Mouse (Mus musculus) gastrocnemius, postnatal 25 days (tissue): Measurements from ENCODE around the gene Cdk14. TPM values are rescaled to one million over a fixed set of nuclear protein-coding genes. Genes with fewer than 3 reads are reported as not detected.

ENCODE experiments used
- DNase-seq: peaks from one replicate; pipeline ENCODE4 v3.0.0; 2022
- total RNA-seq, 2 experiments: library from RNA; stranded (reverse); gene quantifications; 1 replicate in 1 of 2; 2 replicates in 1 of 2; pipeline ENCODE4 v1.2.3; 2021

Gene Cdk14
- total RNA-seq, 2 experiments from 2014 or later = 5.4 to 5.5 TPM

DNA sequence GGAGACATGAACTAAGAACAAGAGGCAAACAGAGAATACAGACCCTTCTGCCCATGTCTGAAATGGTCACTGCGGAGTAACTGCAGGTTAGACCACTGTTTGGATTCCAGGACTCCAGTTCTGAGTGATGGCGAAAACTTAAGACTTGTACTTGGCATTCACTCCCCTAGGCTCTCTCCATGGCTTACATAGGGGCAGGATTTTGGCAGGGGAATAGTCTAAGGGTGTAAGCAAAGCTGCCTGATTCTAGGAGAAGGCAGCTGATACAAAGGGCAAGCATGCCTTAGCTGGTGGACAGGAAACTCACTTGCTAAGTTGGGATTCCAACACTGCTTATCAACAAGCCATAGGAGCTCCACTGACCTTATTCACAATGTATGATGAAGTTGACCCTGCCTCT is 521.9 kb downstream of the Cdk14 start:
- DNase-seq = no peak

DNA sequence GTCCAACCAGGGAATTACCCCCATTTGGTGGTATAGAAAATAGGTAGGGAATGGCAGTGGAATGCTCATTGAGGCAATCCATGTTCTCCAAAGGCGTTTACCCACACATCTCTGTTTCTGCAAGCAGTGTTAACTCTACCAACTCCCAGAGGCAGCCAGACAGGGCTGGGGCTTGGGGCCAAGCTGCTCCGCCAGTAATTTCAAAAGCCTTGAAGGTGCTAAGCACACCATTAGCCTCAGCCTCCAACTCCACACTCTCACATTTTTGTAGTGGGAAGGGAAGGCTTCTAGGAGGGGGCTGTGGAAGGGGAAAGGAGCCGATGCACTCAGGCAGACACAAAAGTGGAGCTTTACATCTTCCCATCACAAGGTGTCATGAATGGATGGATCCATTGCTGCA is 525.1 kb downstream of the Cdk14 start:
- no peak for DNase-seq

DNA sequence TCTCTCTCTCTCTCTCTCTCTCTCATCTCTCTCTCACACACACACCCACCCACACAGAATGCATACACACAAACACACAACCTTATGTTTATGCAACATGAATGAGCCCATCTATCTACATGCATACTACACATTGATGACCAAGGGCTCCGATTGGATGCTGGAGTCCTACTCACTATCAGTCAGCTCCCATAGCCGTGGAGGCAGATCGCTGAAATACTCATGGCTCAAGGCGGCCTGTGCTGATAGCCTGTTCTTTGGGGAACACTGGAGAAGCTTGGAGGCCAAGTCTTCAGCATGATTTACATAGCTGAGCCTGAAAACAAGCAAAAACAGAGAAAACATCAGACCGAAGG is 526.3 kb downstream of the Cdk14 start:
- no peak for DNase-seq

GRCm38 (mm10) chr5:4893206-4893851 is 526.8 kb downstream of the Cdk14 start:
- DNase-seq = no peak

- no peak for DNase-seq
These were observed 527.4 kb downstream of the Cdk14 start for GRCm38 (mm10) chr5:4892734-4893133.

- no peak for DNase-seq
These were observed 528.0 kb downstream of the Cdk14 start for GRCm38 (mm10) chr5:4891862-4892704.

GRCm38 (mm10) chr5:4887069-4887468 is 533.0 kb downstream of the Cdk14 start:
- DNase-seq = no peak

DNA sequence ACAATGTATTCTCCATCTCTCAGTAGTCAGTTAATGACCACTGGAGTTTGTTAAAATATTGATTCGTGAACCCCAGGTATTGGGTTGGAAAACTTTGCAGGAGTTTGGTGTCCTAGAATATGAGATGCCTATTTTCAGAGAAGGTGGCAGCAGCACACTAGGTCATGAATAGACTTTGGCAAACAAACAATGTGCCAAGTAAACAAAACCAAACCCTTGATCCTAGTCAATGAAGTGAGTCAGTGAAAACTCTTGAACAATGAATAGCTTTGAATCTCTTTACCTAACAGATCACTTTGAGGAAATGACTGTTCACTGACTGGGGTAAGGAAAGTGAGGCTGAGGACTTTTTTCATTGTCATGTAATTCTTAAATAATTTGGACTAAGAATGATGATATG is 537.3 kb downstream of the Cdk14 start:
- DNase-seq = no peak

GRCm38 (mm10) chr5:4880331-4880730 is 539.8 kb downstream of the Cdk14 start:
- DNase-seq = no peak

DNA sequence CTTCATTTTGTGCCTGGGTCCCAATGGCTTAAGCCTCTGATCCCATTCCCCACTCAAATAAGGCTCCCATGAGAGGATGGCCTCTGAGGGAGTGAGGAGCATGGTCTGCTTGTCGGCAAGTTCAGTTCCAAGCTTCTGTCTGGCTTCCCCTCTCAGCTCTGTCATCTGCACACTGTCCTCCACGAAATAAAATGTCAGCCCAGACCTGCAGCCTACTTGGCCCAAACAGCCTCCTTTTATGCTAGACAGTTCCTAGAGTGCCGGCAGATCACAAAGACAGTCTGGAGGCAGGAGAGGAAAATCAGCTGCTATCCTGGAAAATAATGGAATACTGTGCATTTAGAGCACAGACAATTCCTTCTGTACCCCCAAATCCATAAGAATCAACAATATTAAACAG is 541.2 kb downstream of the Cdk14 start:
- DNase-seq = no peak

DNA sequence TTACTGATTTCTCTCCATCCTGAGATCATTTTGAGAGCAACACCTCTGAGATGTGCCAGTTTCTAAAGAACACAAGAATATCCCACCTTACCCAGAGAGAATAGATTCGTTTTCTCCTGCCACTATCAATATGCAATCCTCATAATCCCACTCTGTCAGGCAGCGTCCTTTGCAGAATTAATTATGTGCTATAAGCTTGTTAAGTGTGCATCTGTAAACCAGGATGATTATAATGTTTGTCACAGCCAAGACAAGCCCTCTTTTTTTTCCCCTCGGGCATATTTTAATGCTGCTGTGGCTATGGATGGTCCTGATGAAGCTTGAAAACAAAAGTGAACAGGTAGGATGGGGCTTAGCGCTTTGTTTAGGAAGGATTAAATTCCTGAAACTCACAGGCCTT is 542.5 kb downstream of the Cdk14 start:
- no peak for DNase-seq

- DNase-seq = no peak
These were observed 542.9 kb downstream of the Cdk14 start for GRCm38 (mm10) chr5:4877131-4877631.

GRCm38 (mm10) chr5:4876653-4877091 is 543.4 kb downstream of the Cdk14 start:
- DNase-seq = no peak

DNA sequence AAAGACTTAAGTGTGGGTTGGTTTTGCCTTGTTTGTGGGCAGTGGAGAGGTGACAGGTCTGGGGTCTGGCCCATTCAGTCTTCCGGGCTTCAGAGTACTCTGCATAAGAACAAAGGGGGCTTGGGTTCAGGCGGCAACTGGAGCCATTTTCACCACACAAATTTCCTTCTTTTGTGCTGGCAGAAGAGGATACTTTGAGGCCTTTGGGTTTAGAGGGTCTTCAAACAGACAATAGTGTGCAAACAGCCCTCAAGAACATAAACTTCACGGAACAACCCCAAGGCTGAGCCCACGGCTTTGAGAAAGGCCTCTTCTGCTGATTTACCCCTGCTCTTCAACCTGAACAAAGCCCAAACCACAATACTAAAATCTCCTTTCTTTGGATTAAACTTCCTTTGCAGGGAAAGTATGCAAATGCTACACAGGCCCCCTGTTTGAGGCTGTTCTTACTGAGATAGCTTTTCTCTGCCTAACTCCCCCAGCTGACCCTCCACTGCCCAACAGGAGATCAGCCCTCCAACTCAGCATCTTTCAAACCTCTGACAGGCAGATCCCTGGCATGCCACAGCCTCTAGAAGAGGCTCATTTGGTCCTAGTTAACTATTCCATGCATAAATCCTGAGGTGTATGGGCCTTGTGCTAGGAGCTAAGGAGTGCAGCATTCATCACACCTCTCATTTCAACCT is 549.9 kb downstream of the Cdk14 start:
- DNase-seq = no peak

GRCm38 (mm10) chr5:4868563-4869120 is 551.5 kb downstream of the Cdk14 start:
- no peak for DNase-seq

- no peak for DNase-seq
These were observed 552.1 kb downstream of the Cdk14 start for GRCm38 (mm10) chr5:4867849-4868562.

DNA sequence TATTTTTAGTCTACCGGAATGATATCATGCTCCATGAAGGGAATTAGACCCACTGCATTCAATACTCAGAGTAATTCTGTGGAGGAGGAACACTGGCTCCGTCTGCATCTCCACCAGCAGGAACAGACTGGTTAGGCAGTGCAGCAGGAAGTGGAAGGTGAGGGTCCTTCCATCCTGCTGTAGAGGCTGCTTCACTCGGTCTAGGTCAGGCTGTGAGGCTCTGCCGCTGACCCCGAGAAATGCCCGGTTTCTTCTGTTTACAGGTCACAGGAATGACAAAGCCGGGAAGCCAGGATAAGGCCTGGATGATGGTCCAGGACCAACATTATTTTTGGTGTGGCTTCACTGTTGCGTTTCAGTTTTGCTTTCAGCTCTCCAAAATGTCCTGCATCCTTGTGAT is 553.2 kb downstream of the Cdk14 start:
- DNase-seq = no peak

DNA sequence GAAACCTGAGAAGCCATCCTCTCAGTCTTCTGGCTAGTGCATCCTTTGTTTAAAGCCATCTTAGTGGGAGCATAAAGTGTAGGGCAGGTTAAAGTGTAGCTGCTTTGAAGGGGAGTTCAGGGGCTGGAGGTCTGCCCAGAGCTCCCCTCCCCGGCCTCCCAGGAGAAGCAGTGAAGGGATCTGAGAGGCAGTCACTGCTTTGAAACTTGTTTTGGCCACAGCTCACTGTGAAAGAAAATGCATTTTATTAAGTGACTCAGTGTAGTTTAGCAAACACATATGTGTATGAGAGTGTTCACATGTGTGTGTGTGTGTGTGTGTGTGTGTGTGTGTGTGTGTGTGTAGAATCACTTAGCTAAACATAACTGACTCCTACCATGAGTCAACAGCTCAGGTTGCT is 554.0 kb downstream of the Cdk14 start:
- DNase-seq = no peak

- DNase-seq = no peak
These were observed 558.5 kb downstream of the Cdk14 start for GRCm38 (mm10) chr5:4861592-4861991.

- no peak for DNase-seq
These were observed 559.0 kb downstream of the Cdk14 start for GRCm38 (mm10) chr5:4861141-4861540.

GRCm38 (mm10) chr5:4858032-4858641 is 562.0 kb downstream of the Cdk14 start:
- DNase-seq = no peak

- no peak for DNase-seq
These were observed 566.6 kb downstream of the Cdk14 start for GRCm38 (mm10) chr5:4853503-4853902.
